Mouse (Mus musculus): ENCODE results near the gene Mthfd2l.

GRCm38 (mm10) chr5:90988592-90988991 lies 57.7 kb downstream of the Mthfd2l start:
- TF ChIP-seq POLR2A (IDR thresholded peaks at IDR 0.05; ENCODE audit: low read depth, low read length) (no peak), CTCF (IDR thresholded peaks at IDR 0.05; ENCODE audit: extremely low read depth, insufficient read length, insufficient replicate concordance, low read depth, low read length) (no peak)

Measured in small intestine, adult 2 months (tissue).